Mouse (Mus musculus) cortical plate, adult 2 months (tissue): Measurements from ENCODE around the gene Nsd2. TPM values are rescaled to one million over a fixed set of nuclear protein-coding genes. Genes with fewer than 3 reads are reported as not detected.
A peak's percentile ranks its signal among the peaks of the same experiment; 100 is the strongest.

Experiments used
- H3K27ac ChIP-seq: fragments of 200-500 bp; 2 replicates; pipeline ENCODE4 v1.5.1; 2012; ENCODE audit warnings: low read length, control low read depth, inconsistent platforms; ENCODE audit not compliant: insufficient read depth
- H3K4me1 ChIP-seq: fragments of 200-500 bp; 2 replicates; pipeline ENCODE4 v1.6.1; 2011; ENCODE audit warnings: low read length; ENCODE audit not compliant: control insufficient read depth, insufficient read depth
- H3K4me3 ChIP-seq: fragments of 200-500 bp; 2 replicates; pipeline ENCODE4 v1.5.1; 2011; ENCODE audit warnings: mild to moderate bottlenecking, low read length, control low read depth; ENCODE audit not compliant: insufficient read depth
- CTCF ChIP-seq: fragments of 200-500 bp; IDR thresholded peaks from 2 replicates; pipeline ENCODE4 v1.5.1; 2011; ENCODE audit warnings: mild to moderate bottlenecking, control low read depth, low read length; ENCODE audit not compliant: insufficient read depth; ENCODE audit errors: extremely low read depth
- POLR2A ChIP-seq: fragments of 200-500 bp; IDR thresholded peaks from 2 replicates; pipeline ENCODE4 v1.6.1; 2011; ENCODE audit warnings: mild to moderate bottlenecking, low read length, control low read depth; ENCODE audit not compliant: insufficient read depth; ENCODE audit errors: extremely low read depth
- polyA plus RNA-seq: library from polyadenylated mRNA; depleted of rRNA; stranded (reverse); fragments of >200 nt; gene quantifications from 2 replicates; pipeline ENCODE4 v1.2.3, GENCODE M21; 2012

The Nsd2 gene
- polyA plus RNA-seq, 1 experiment, result 42.7 TPM

DNA sequence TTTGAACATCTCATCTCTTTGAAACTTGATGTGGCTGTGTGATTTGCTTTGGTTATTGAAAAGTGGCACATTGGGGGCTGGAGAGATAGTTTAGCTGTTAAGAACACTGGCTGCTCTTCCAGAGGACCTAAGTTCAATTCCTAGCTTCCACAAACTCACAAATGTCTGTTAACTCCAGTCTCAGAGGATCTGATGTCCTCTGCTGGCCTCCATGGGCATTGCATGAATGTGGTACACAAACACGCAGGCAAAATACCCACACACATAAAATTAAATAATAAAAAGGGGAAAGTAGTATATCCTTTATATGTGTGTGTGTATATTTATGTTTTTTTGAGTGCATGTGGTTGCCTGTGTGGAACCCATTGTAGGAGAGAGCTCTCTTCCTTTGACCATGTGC, 10.3 kb downstream of the Nsd2 start:
- H3K4me3 ChIP-seq, result no peak overlapping the region
- H3K4me1 ChIP-seq, result no peaks in the 10 kb centered on the region
- TF ChIP-seq CTCF (no peak), POLR2A (no peak)
- H3K27ac ChIP-seq, result no peak overlapping the region

DNA sequence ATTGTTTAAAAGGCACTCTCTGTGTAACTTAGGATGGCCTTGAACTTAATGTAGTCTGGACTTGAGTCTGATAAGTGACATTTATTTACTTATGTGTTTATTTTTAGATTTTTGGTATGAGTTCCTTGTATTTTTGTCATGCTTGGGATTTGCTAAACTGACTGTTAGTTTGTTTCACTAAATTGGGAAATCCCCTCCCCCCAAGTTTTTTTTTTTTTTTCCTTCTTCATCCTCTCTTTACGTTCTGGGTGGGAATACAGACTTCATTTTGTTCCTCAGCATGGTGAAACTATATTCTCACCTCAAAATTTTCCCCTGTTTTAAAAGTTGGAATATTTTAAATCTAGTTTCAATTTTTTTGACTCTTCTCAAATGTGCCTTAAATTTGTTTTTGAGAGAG, 20.8 kb downstream of the Nsd2 start:
- Histone ChIP-seq H3K4me3 (no peak overlapping the region), H3K27ac (no peak overlapping the region), H3K4me1 (no peaks in the 10 kb centered on the region; the same call in 1 of the 2 replicates)
- TF ChIP-seq POLR2A, result no peak

DNA sequence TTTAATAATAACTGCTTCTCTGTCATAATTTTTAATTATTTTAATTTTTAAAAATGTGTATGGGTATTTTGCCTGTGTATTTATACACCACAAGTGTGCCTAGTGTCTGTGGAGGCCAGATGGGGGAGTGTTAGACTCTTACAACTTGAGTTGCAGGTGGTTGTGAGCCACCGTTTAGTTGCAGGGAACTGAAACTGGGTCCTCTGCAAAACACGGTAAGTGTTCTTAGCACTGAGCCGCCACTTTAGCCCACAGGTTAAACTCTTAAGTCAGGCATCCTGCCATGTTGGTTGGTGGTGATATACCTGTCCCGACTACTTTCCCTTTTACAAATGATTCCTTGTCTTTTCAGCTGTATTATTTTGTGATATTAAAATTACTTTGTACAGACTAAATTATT, 22.0 kb downstream of the Nsd2 start:
- Histone ChIP-seq H3K4me3 (no peak overlapping the region), H3K4me1 (no peaks in the 10 kb centered on the region; the same call in 1 of the 2 replicates), H3K27ac (no peak overlapping the region)
- TF ChIP-seq CTCF (no peak), POLR2A (no peak)

DNA sequence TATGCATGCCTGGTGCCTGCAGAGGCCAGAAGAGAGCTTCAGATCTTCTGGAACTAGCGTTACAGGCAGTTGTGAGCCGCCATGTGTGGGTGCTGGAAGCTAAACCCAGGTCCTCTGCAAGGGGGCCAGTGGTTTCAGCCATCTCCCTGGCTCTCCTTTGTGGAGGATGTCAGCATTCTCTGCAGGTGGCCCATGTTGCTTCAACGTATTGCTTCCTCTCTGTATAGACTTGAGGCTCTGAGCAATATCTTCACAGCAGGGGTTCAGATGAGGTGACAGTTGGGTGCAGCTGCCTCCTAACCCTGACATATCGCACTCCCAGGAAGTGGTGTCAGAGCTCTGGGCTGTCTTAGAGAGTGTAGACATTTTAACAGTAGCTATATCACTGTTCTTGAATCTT, 30.9 kb downstream of the Nsd2 start:
- no peak for TF ChIP-seq POLR2A
- TF ChIP-seq CTCF, result no peak
- no peak overlapping the region for H3K27ac ChIP-seq
- H3K4me3 ChIP-seq, result no peak overlapping the region

GRCm38 (mm10) chr5:33853086-33853485, 32.6 kb downstream of the Nsd2 start:
- TF ChIP-seq CTCF (no peak), POLR2A (no peak)
- H3K27ac ChIP-seq, result no peak overlapping the region
- no peak overlapping the region for H3K4me3 ChIP-seq

More for the DNA sequence above, 30.9 kb downstream of the Nsd2 start:
- no peaks in the 10 kb centered on the region; the same call in 1 of the 2 replicates for H3K4me1 ChIP-seq

DNA sequence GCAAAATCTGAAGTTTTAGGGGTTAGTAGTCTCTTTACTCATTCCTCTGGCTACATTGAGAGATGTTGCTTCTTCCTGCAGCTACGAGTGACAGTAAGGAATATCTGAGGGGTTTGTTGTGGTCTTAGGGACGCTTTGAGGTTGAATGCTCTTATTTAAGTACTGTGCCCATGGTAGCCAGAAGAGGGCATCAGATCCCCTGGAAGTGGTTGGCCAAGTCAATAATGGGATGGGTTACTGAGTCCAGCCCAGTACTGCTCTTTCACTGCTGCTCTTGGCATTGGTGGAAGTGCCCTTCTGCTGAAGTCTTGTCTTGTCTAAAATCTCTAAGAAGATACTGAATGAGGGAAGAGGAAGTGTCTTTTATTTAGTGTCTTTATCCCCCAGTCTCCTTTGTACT, 33.5 kb downstream of the Nsd2 start:
- Histone ChIP-seq H3K4me1 (no peaks in the 10 kb centered on the region; the same call in 1 of the 2 replicates), H3K4me3 (no peak overlapping the region), H3K27ac (no peak overlapping the region)
- 0 out of 2 replicates have a peak, but pooled peaks have one; percentile 12 for TF ChIP-seq CTCF
- no peak for TF ChIP-seq POLR2A

More at GRCm38 (mm10) chr5:33853086-33853485, 32.6 kb downstream of the Nsd2 start:
- H3K4me1 ChIP-seq, result no peaks in the 10 kb centered on the region; the same call in 1 of the 2 replicates

GRCm38 (mm10) chr5:33857693-33858092, 37.2 kb downstream of the Nsd2 start:
- TF ChIP-seq CTCF (no peak), POLR2A (no peak)
- Histone ChIP-seq H3K4me3 (no peak overlapping the region), H3K27ac (no peak overlapping the region), H3K4me1 (no peaks in the 10 kb centered on the region; the same call in 1 of the 2 replicates)

DNA sequence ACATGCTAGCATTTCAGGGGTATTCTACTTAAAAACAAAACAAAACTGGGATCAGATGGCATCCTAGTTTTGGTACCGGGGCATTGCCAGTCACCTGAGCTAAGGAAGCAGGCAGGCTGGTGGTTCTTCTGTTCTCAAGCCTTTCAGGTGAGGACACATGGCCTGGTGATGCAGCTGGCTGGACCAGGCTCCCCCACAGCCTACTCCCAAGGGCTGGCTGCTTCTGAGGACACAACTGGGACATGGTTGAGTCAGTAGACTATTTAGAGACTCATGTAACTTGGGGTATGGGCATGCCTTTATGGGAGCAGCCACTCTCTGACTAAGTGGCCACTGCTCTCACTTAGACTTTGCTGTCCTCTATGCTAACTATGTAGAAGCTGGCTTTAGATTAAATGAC, 54.9 kb downstream of the Nsd2 start:
- H3K4me1 ChIP-seq, result no peaks in the 10 kb centered on the region
- H3K27ac ChIP-seq, result no peak overlapping the region
- no peak for TF ChIP-seq CTCF
- TF ChIP-seq POLR2A, result no peak
- no peak overlapping the region for H3K4me3 ChIP-seq

DNA sequence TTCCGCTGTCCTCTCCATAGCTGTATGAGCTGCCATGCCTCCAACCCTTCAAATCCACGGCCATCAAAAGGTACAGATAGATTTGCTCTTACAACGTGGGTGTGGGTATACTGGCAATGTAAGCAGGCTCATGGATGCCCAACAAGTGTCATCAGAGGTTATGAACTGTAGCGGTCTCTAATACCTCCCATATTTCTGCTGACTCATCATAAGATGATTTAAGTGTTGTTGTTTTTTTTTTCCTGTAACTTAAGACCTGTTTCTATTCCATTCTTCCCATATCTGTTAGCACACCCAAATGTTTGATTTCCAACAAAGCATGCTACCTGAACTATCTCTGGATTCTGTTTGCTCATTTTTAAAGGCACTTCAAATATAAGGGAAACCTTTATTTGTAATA, 60.6 kb downstream of the Nsd2 start:
- Histone ChIP-seq H3K27ac (no peak overlapping the region), H3K4me3 (no peak overlapping the region), H3K4me1 (no peaks in the 10 kb centered on the region; the same call in 1 of the 2 replicates)
- TF ChIP-seq CTCF (no peak), POLR2A (no peak)

- H3K4me1 ChIP-seq, result no peaks in the 10 kb centered on the region
- TF ChIP-seq CTCF (no peak), POLR2A (no peak)
- H3K27ac ChIP-seq, result no peak overlapping the region
- H3K4me3 ChIP-seq, result no peak overlapping the region
Observed at GRCm38 (mm10) chr5:33893406-33893805, 72.9 kb downstream of the Nsd2 start.

DNA sequence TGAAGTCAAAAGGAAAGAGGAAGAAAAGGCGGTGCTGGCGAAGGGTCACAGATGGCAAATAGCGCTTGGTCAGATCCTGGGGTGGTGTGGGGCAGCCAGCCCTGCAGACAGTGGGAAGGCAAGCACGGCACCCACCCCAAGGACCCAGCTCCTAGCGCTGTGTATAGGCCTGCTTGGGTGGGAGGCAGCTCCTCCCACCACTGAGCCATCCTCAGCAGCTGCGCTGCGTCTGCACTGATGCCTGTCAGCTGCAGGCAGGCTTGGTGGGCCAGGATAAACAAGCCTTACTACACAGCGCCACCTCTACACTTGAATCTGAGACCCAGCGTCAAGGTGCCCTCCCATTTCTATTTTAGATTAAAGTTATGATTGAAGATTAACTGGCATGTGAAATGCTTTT, 74.6 kb downstream of the Nsd2 start:
- no peak overlapping the region for H3K27ac ChIP-seq
- no peak for TF ChIP-seq CTCF
- 0 out of 2 replicates have a peak, but pooled peaks have one; percentile 12 for TF ChIP-seq POLR2A
- H3K4me1 ChIP-seq, result no peaks in the 10 kb centered on the region
- H3K4me3 ChIP-seq, result no peak overlapping the region

GRCm38 (mm10) chr5:33897158-33897557, 76.6 kb downstream of the Nsd2 start:
- H3K4me3 ChIP-seq, result no peak overlapping the region
- H3K4me1 ChIP-seq, result no peaks in the 10 kb centered on the region
- TF ChIP-seq POLR2A (no peak), CTCF (no peak)
- no peak overlapping the region for H3K27ac ChIP-seq
